Mouse (Mus musculus): ENCODE results near the gene Cby3.

The Cby3 gene

DNA sequence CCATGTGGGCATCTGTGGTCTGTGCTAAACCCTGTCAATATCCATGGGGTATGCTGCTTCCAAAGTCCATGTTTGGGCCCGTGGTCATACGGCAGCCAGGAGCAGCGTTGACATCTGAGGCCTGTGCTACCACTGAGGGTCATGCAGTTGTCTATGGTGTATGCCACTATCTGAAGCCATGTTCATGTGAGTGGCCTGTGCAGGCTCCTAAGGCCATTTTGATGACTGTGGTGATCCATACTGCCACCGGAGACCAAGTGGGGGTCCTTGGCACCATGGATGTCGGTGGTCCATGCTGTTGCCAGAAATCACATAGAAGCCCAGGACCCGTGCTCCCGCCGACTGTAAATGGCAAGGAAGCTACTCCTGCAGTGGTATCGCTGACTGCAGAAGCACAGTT lies 13.3 kb downstream of the Cby3 start:
- 92% methylated on average over 9 of the region's 9 CpGs for WGBS

DNA sequence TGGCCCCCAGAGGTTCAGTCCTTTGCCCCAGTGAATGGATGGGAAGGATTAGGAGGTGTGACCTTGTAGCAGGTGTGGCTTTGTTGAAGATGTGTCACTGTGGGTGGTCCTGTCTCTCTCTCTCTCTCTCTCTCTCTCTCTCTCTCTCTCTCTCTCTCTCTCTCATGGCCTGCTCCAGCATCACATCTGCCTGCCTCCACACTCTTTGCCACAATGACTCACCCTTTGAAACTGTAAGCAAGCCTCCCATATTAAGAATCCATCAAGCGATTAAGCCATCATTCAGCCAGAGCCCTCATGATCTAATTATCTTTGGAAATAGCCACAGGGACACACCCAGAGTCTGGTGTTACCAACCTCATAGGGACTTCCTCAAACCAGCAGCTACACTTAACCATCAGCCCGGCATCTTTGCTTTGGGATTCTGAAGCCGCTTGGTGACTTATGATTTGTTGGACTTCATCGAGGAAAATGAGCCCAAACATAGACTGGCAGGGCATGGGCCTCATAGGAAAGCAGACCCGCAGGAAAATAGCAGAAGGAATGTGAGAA lies 15.2 kb downstream of the Cby3 start:
- 85% methylated on average over 5 of the region's 5 CpGs for WGBS

GRCm38 (mm10) chr11:50370969-50371368 lies 16.7 kb downstream of the Cby3 start:
- 49% methylated on average over 4 of the region's 4 CpGs for WGBS

- WGBS, result 2% methylated on average over 18 of the region's 18 CpGs
Observed at GRCm38 (mm10) chr11:50371399-50371841, 17.2 kb downstream of the Cby3 start.

GRCm38 (mm10) chr11:50371911-50372310 lies 17.6 kb downstream of the Cby3 start:
- WGBS, result 98% methylated on average over 1 of the region's 1 CpGs

- 97% methylated on average over 1 of the region's 1 CpGs for WGBS
Observed at GRCm38 (mm10) chr11:50373621-50374020, 19.4 kb downstream of the Cby3 start.

GRCm38 (mm10) chr11:50374286-50375015 lies 20.2 kb downstream of the Cby3 start:
- WGBS, result 92% methylated on average over 13 of the region's 13 CpGs

GRCm38 (mm10) chr11:50375421-50375820 lies 21.2 kb downstream of the Cby3 start:
- WGBS, result 84% methylated on average over 5 of the region's 5 CpGs

DNA sequence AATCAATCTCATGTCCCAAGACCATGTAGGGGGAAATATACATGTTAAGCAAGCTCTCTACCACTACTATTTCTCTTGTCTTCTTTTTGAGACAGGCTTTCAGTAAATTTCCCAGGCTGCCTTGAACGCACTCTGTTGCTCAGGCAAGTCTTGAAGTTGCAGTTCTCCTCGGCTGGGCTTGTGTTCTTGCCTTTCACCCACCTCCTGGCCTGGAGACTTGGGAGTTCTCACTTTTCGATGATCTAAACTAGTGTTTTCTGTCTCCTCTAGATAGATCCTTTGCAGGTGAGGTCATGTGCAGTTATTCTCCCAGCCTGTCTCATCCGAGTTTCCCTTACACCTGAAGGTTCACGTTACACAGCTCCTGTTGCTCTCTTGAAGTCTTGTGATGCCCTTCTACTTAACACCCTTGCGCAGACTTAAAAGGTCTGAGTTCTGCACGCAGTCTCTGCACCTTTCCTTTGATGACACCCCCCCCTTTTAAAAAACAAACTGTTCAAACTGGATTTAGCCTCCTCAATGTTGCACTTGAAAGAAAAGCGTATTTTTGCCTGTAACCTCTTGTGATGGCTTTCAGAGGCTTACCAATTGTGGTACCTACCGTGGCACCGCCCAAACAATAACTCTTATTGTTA lies 22.0 kb downstream of the Cby3 start:
- 37% methylated on average over 10 of the region's 10 CpGs for WGBS

GRCm38 (mm10) chr11:50376911-50377891 lies 22.9 kb downstream of the Cby3 start, which contains the start of gene Hnrnph1:
Hnrnph1 (plus strand) TSS chr11:50376990.
- under 1% methylated on average over 76 of the region's 76 CpGs for WGBS

GRCm38 (mm10) chr11:50377892-50378684 lies 23.8 kb downstream of the Cby3 start:
- WGBS, result under 1% methylated on average over 71 of the region's 71 CpGs

GRCm38 (mm10) chr11:50379023-50379752 lies 24.9 kb downstream of the Cby3 start:
- 39% methylated on average over 12 of the region's 12 CpGs for WGBS

GRCm38 (mm10) chr11:50381311-50381710 lies 27.0 kb downstream of the Cby3 start:
- under 1% methylated on average over 4 of the region's 4 CpGs for WGBS

GRCm38 (mm10) chr11:50387167-50387679 lies 33.0 kb downstream of the Cby3 start:
- 67% methylated on average over 3 of the region's 3 CpGs for WGBS

DNA sequence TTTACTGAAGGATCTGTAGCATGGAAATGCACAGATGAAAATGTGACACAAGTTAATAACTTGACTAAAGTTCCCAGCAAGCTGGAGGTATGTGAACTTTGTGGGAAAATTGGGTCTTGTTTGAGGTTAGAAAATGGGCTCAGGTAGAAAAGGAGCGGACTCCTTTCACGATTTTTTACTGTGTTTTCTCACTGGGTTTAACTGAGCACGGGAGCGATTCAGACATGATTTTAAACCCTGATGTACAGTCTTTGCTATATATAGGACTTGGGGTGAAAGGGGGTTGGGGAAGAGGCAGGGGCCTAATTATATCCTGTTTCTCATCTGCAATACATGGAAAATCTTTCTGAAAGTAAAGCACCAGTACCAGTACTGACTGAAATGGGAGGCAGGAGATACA lies 33.4 kb downstream of the Cby3 start:
- WGBS, result 68% methylated on average over 4 of the region's 4 CpGs

GRCm38 (mm10) chr11:50388217-50388929 lies 34.1 kb downstream of the Cby3 start:
- 88% methylated on average over 3 of the region's 3 CpGs for WGBS

GRCm38 (mm10) chr11:50389011-50389410 lies 34.7 kb downstream of the Cby3 start:
- WGBS, result 63% methylated on average over 3 of the region's 3 CpGs

DNA sequence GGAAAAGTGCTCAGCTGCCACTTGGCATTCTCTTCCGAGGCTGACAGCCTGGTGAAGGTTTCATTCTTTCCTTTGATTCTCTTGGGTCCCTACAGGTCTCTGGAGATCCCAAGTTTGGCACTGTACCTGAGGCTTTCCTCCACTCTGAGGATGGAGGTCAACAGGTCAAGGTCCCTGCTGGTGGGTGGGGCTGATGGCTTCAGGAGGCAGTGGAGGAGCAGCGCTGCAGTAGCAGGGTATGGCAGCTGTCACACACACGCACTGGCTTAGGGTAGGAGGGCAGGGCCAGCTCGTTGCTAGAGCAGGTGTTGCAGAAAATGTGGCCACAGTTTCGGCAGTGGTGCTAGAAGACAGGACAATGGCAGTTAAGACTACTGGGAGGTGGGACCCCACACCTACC lies 35.4 kb downstream of the Cby3 start:
- 69% methylated on average over 5 of the region's 5 CpGs for WGBS

DNA sequence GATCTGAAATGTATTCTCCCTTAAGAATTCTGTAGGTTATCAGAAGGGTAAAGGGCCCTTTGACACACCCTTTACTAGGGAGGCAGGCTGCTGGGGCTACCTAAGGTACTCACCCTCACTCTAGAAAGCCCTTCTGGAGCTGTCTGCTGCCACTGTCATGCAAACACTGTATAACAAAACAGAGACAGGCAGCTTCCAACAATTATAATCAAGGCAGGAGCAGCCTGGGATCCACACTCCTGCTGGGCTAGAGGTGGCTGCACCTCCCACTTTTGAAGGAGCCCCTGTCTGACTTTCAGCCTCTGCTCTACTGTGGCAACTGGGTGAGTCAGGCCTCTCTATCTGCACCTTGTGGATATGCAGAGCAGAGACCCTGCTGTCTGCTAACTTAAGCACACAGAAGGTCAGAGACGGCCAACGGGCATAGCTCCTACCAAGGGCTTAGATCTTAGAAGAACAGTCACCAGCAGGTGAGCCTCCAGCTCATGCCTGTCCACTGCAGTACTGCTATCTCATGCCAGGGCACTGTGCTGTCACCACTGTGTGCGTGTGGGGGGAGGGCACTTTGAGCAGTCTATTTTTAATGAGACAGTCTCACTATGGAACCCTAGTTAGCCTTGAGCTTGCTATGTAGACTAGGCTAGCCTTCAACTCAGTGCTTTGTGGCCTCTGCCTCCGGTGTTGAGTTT lies 37.2 kb downstream of the Cby3 start:
- 88% methylated on average over 4 of the region's 4 CpGs for WGBS

Data from cerebral cortex, adult 2 months (tissue).